Mouse (Mus musculus) embryonic fibroblast, embryonic 13.5 days (primary cell): ENCODE data around the gene Col4a3bp.

Experiments used
- CTCF ChIP-seq: IDR thresholded peaks from 2 replicates; pipeline ENCODE4 v1.5.1; 2011; ENCODE audit warnings: mild to moderate bottlenecking, control low read depth, low read length, moderate library complexity, borderline replicate concordance; ENCODE audit not compliant: insufficient read depth
- POLR2A ChIP-seq: IDR thresholded peaks from 2 replicates; pipeline ENCODE4 v1.6.1; 2011; ENCODE audit warnings: low read depth, mild to moderate bottlenecking, control low read depth, low read length, moderate library complexity

GRCm38 (mm10) chr13:96533742-96534141, 8.7 kb upstream of the Col4a3bp start:
- no peak for TF ChIP-seq CTCF
- no peak for TF ChIP-seq POLR2A
